Mouse (Mus musculus): ENCODE results near the gene Hipk2. TPM values are rescaled to one million over a fixed set of nuclear protein-coding genes. Genes with fewer than 3 reads are reported as not detected.
A peak's percentile ranks its signal among the peaks of the same experiment; 100 is the strongest.

The Hipk2 gene
- total and polyA plus RNA-seq, 3 experiments = 3.9 to 85.1 (median 14.1) TPM

- Histone ChIP-seq H3K27ac (ENCODE audit: control insufficient read depth, low read depth, low read length) (no peak overlapping the region), H3K27me3 (ENCODE audit: control insufficient read depth in 1 of 2, insufficient read depth in 2 of 2, low read length in 2 of 2) (no peaks in the 10 kb centered on the region), H3K4me1 (ENCODE audit: control insufficient read depth in 1 of 2, insufficient read depth in 2 of 2, low read length in 2 of 2) (peaks cover 15 to 34% of the 10 kb centered on the region in 2 experiments), H3K36me3 (ENCODE audit: control insufficient read depth in 1 of 2, insufficient read depth in 2 of 2, low read length in 2 of 2) (peaks cover 0 to 39% of the 10 kb centered on the region in 2 experiments; a peak in 2 of 4 replicates), H3K9me3 (replicated peaks; ENCODE audit: insufficient read depth, low read length) (no peaks in the 10 kb centered on the region), H3K4me3 (ENCODE audit: control insufficient read depth in 1 of 2, insufficient read depth in 1 of 2, low read depth in 2 of 2, low read length in 2 of 2) (no peak overlapping the region; a peak in 1 of 4 replicates), H3K9ac (ENCODE audit: control insufficient read depth, low read depth, low read length, poor library complexity, severe bottlenecking) (no peak overlapping the region), H3K79me2 (ENCODE audit: control insufficient read depth, insufficient read depth, low read length, poor library complexity) (no peaks in the 10 kb centered on the region)
- TF ChIP-seq EP300 (IDR thresholded peaks at IDR 0.05; ENCODE audit: low read depth in 1 of 2, low read length in 2 of 2) (peak in 1 of 2 experiments; percentile 10; a peak in 1 of 4 replicates), ZC3H11A (IDR thresholded peaks at IDR 0.05; ENCODE audit: low read depth, low read length) (peak; percentile 2; the same call in 1 of the 2 replicates), TAL1 (IDR thresholded peaks at IDR 0.05; ENCODE audit: low read length) (no peak), TCF12 (IDR thresholded peaks at IDR 0.05; ENCODE audit: low read depth, low read length) (0 out of 2 replicates have a peak, but pooled peaks have one; percentile 25), MAFK (IDR thresholded peaks at IDR 0.05; ENCODE audit: borderline replicate concordance, low read depth, low read length) (no peak), RAD21 (IDR thresholded peaks at IDR 0.05; ENCODE audit: low read depth, low read length) (no peak), MYB (IDR thresholded peaks at IDR 0.05; ENCODE audit: low read depth, low read length) (no peak)
- DNase-seq (ENCODE audit: low read depth, low spot score) = peak; percentile 41
These were observed 29.4 kb downstream of the Hipk2 start for GRCm38 (mm10) chr6:38846330-38847195.

DNA sequence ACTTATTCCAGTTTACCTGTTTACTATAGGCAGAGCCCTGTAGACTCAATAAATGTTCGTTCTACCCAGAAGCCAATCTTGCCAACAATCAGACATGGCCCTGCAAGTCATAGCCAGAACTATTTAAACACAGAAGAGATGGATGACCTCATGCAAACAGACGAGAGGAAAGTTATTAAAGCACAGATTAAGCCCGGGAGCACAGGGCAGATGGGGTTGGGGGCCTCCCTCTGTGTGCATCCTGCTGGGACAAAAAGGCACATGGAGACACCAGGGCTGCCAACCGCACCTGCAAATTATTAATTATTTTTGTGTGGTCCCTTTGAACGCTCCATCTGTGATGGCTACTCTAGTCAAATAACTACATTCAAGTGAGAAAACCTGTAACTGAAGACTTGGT is 30.1 kb downstream of the Hipk2 start:
- Histone ChIP-seq H3K9ac (ENCODE audit: control insufficient read depth, low read depth, low read length, poor library complexity, severe bottlenecking) (no peak overlapping the region), H3K36me3 (ENCODE audit: control insufficient read depth in 1 of 2, insufficient read depth in 2 of 2, low read length in 2 of 2) (peaks cover 0 to 33% of the 10 kb centered on the region in 2 experiments; a peak in 2 of 4 replicates), H3K27ac (ENCODE audit: control insufficient read depth, low read depth, low read length) (no peak overlapping the region), H3K4me1 (ENCODE audit: control insufficient read depth in 1 of 2, insufficient read depth in 2 of 2, low read length in 2 of 2) (peaks cover 12 to 30% of the 10 kb centered on the region in 2 experiments), H3K79me2 (ENCODE audit: control insufficient read depth, insufficient read depth, low read length, poor library complexity) (0 out of 2 replicates have a peak, but pooled peaks cover 2% of the 10 kb centered on the region), H3K9me3 (replicated peaks; ENCODE audit: insufficient read depth, low read length) (no peaks in the 10 kb centered on the region), H3K4me3 (ENCODE audit: control insufficient read depth in 1 of 2, insufficient read depth in 1 of 2, low read depth in 2 of 2, low read length in 2 of 2) (no peak overlapping the region), H3K27me3 (ENCODE audit: control insufficient read depth in 1 of 2, insufficient read depth in 2 of 2, low read length in 2 of 2) (no peaks in the 10 kb centered on the region)
- DNase-seq (ENCODE audit: low read depth, low spot score) = no peak
- TF ChIP-seq ZMIZ1 (IDR thresholded peaks at IDR 0.05; ENCODE audit: low read depth, low read length) (no peak), MEF2A (IDR thresholded peaks at IDR 0.05; ENCODE audit: extremely low read depth, insufficient replicate concordance, low read depth, low read length, poor library complexity, severe bottlenecking) (no peak), RCOR1 (IDR thresholded peaks at IDR 0.05; ENCODE audit: low read depth, low read length) (no peak), TAL1 (IDR thresholded peaks at IDR 0.05; ENCODE audit: low read length) (no peak), MYB (IDR thresholded peaks at IDR 0.05; ENCODE audit: low read depth, low read length) (no peak), KAT2A (conservative IDR thresholded peaks at IDR 0.05; ENCODE audit: low read depth, low read length) (no peak), CHD1 (IDR thresholded peaks at IDR 0.05; ENCODE audit: low read depth, low read length) (no peak), CTCF (IDR thresholded peaks at IDR 0.05 in 2 of 3, conservative IDR thresholded peaks at IDR 0.05 in 1 of 3; ENCODE audit: control insufficient read depth in 1 of 3, insufficient read depth in 1 of 3, low read depth in 2 of 3, low read length in 3 of 3, poor library complexity in 1 of 3, severe bottlenecking in 1 of 3) (no peak), TBP (IDR thresholded peaks at IDR 0.05; ENCODE audit: low read depth, low read length) (no peak), USF2 (IDR thresholded peaks at IDR 0.05; ENCODE audit: borderline replicate concordance in 1 of 2, insufficient read depth in 1 of 2, low read depth in 1 of 2, low read length in 2 of 2) (no peak), SMC3 (IDR thresholded peaks at IDR 0.05; ENCODE audit: low read depth, low read length) (no peak), MYC (IDR thresholded peaks at IDR 0.05; ENCODE audit: low read depth, low read length) (no peak), BHLHE40 (IDR thresholded peaks at IDR 0.05; ENCODE audit: borderline replicate concordance, low read depth, low read length) (no peak), UBTF (IDR thresholded peaks at IDR 0.05; ENCODE audit: borderline replicate concordance, insufficient read depth, low read depth, low read length) (no peak), ZC3H11A (IDR thresholded peaks at IDR 0.05; ENCODE audit: low read depth, low read length) (no peak), POLR2AphosphoS2 (IDR thresholded peaks at IDR 0.05; ENCODE audit: low read length) (no peak), TCF12 (IDR thresholded peaks at IDR 0.05; ENCODE audit: low read depth, low read length) (no peak), JUND (IDR thresholded peaks at IDR 0.05; ENCODE audit: low read depth, low read length) (no peak)
